Mouse (Mus musculus): ENCODE data around the gene Gpr176.

GRCm38 (mm10) chr2:118415601-118416355, 42.6 kb upstream of the Gpr176 start:
- TF ChIP-seq POLR2A (IDR thresholded peaks at IDR 0.05; ENCODE audit: insufficient read depth, low read length), result no peak
- no peak for TF ChIP-seq EP300 (IDR thresholded peaks at IDR 0.05; ENCODE audit: insufficient read depth, low read depth, low read length)
